Mouse (Mus musculus) hindbrain, embryonic 15.5 days (tissue): ENCODE data around the gene Prodh2. TPM values are rescaled to one million over a fixed set of nuclear protein-coding genes. Genes with fewer than 3 reads are reported as not detected.

Experiments used
- microRNA-seq: library from miRNA; unstranded; fragments of <30 nt; microRNA quantifications from one replicate; pipeline ENCODE4, GENCODE M21; 2016
- polyA plus RNA-seq: library from polyadenylated mRNA; unstranded; fragments of >200 nt; fragmentation: Nextera tagmentation; extraction: Ambion mirVana; gene quantifications from 2 replicates; pipeline ENCODE4 v1.2.1, GENCODE M21; 2015

The Prodh2 gene
- polyA plus RNA-seq, 1 experiment from 2014 or later, result 0.36 TPM

Small RNA genes within 50 kb of the gene (microRNA-seq; reads per million reads assigned to microRNA genes)
- not detected for gene Gm38670

Other genes starting within 250 kb of the Prodh2 start
- 0.52 and 0.88 TPM in 2 replicates for gene Thap8, start 213.5 kb upstream of the Prodh2 start, polyA plus RNA-seq
- gene Wdr62, start 213.2 kb upstream of the Prodh2 start, polyA plus RNA-seq, result 4.0 and 5.3 TPM in 2 replicates
- 88.4 and 120 TPM in 2 replicates for gene Clip3, start 201.9 kb upstream of the Prodh2 start, polyA plus RNA-seq
- 121 and 135 TPM in 2 replicates for gene Alkbh6, start 184.9 kb upstream of the Prodh2 start, polyA plus RNA-seq
- gene Syne4, start 178.8 kb upstream of the Prodh2 start, polyA plus RNA-seq, result 17.1 and 19.1 TPM in 2 replicates
- 0.98 TPM in 1 of 2 replicates, not detected in the other for gene E130208F15Rik, start 171.9 kb upstream of the Prodh2 start, polyA plus RNA-seq
- 16.2 and 17.3 TPM in 2 replicates for gene Sdhaf1, start 169.7 kb upstream of the Prodh2 start, polyA plus RNA-seq
- 14.3 and 15.7 TPM in 2 replicates for gene Lrfn3, start 130.8 kb upstream of the Prodh2 start, polyA plus RNA-seq
- 28.9 and 39.1 TPM in 2 replicates for gene Tyrobp, start 79.9 kb upstream of the Prodh2 start, polyA plus RNA-seq
- 0.53 and 0.56 TPM in 2 replicates for gene Hcst, start 73.8 kb upstream of the Prodh2 start, polyA plus RNA-seq
- 2.4 and 2.9 TPM in 2 replicates for gene Nfkbid, start 71.9 kb upstream of the Prodh2 start, polyA plus RNA-seq
- 674 and 762 TPM in 2 replicates for gene Aplp1, start 48.1 kb upstream of the Prodh2 start, polyA plus RNA-seq
- gene Kirrel2, start 35.9 kb upstream of the Prodh2 start, polyA plus RNA-seq, result 4.7 and 7.3 TPM in 2 replicates
- gene Nphs1, start 35.3 kb upstream of the Prodh2 start, polyA plus RNA-seq, result 1.1 and 1.2 TPM in 2 replicates
- 101 and 135 TPM in 2 replicates for gene Arhgap33, start 41.4 kb downstream of the Prodh2 start, polyA plus RNA-seq
- 11.1 and 13.2 TPM in 2 replicates for gene Hspb6, start 58.6 kb downstream of the Prodh2 start, polyA plus RNA-seq
- 8.4 and 9.1 TPM in 2 replicates for gene Proser3, start 58.7 kb downstream of the Prodh2 start, polyA plus RNA-seq
- gene Lin37, start 66.2 kb downstream of the Prodh2 start, polyA plus RNA-seq, result 52.7 and 53.1 TPM in 2 replicates
- gene U2af1l4, start 69.7 kb downstream of the Prodh2 start, polyA plus RNA-seq, result 89.7 and 92.1 TPM in 2 replicates
- gene Gm49396, start 69.7 kb downstream of the Prodh2 start, polyA plus RNA-seq, result 15.4 and 17.5 TPM in 2 replicates
- gene Psenen, start 70.0 kb downstream of the Prodh2 start, polyA plus RNA-seq, result 124 and 134 TPM in 2 replicates
- 5.5 and 6.0 TPM in 2 replicates for gene Igflr1, start 71.8 kb downstream of the Prodh2 start, polyA plus RNA-seq
- 9.2 and 9.8 TPM in 2 replicates for gene Kmt2b, start 95.1 kb downstream of the Prodh2 start, polyA plus RNA-seq
- 0.10 and 0.37 TPM in 2 replicates for gene Zbtb32, start 105.3 kb downstream of the Prodh2 start, polyA plus RNA-seq
- gene Upk1a, start 119.2 kb downstream of the Prodh2 start, polyA plus RNA-seq, result 0.51 and 0.82 TPM in 2 replicates
- 1,185 and 1,301 TPM in 2 replicates for gene Cox6b1, start 132.5 kb downstream of the Prodh2 start, polyA plus RNA-seq
- not detected in 2 replicates for gene Etv2, start 142.2 kb downstream of the Prodh2 start, polyA plus RNA-seq
- gene Rbm42, start 156.7 kb downstream of the Prodh2 start, polyA plus RNA-seq, result 131 and 139 TPM in 2 replicates
- 25.9 and 29.9 TPM in 2 replicates for gene Haus5, start 171.4 kb downstream of the Prodh2 start, polyA plus RNA-seq
- not detected in 2 replicates for gene Pmis2, start 178.0 kb downstream of the Prodh2 start, polyA plus RNA-seq
- not detected in 2 replicates for gene 2200002J24Rik, start 205.3 kb downstream of the Prodh2 start, polyA plus RNA-seq
- gene Atp4a, start 218.6 kb downstream of the Prodh2 start, polyA plus RNA-seq, result 3.1 and 3.3 TPM in 2 replicates
- gene Tmem147, start 235.9 kb downstream of the Prodh2 start, polyA plus RNA-seq, result 273 and 284 TPM in 2 replicates